Mouse (Mus musculus) ES-Bruce4 (cell line): ENCODE measurements around the gene Uvrag.

ENCODE experiments used
- CTCF ChIP-seq: IDR thresholded peaks from one replicate; pipeline ENCODE4 v1.8.1; 2011; ENCODE audit warnings: low read depth, low read length
- EP300 ChIP-seq: IDR thresholded peaks from 2 replicates; pipeline ENCODE4 v1.6.1; 2011; ENCODE audit warnings: low read depth, low read length; ENCODE audit not compliant: insufficient read depth

DNA sequence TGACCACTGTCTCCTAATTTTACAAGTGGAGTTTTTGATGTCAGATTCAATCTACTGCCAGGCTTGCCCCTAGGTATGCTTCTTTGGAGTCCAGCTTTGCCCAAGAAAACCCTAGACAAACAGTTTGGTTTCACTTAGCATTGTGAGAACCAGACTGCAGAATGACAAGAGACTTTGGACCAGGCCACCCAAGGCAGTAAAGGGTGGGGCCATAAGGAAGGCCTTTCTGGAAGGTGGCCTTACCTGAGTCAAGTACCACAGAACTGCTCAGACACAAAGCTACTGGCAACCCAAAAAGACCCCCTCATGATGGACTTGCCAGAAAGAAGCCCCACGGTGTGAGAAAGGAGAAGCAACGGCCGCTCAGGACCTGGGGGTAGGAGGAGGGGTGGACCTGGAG, 297.9 kb downstream of the Uvrag start:
- TF ChIP-seq EP300 (no peak), CTCF (no peak)
